Mouse (Mus musculus): Measurements from ENCODE around the gene Arhgef11. TPM values are rescaled to one million over a fixed set of nuclear protein-coding genes. Genes with fewer than 3 reads are reported as not detected.
A peak's percentile ranks its signal among the peaks of the same experiment; 100 is the strongest.

Arhgef11 gene
- polyA plus RNA-seq, 1 experiment from 2014 or later = 21.8 TPM

GRCm38 (mm10) chr3:87779086-87779485 is 161.7 kb downstream of the Arhgef11 start:
- Histone ChIP-seq H3K9ac (no peak overlapping the region; the same call in 1 of the 2 replicates), H3K4me1 (peaks cover 26% of the 10 kb centered on the region), H3K9me3 (no peaks in the 10 kb centered on the region), H3K4me3 (no peak overlapping the region), H3K27me3 (peaks cover 41% of the 10 kb centered on the region), H3K4me2 (replicated peaks) (peak overlapping the region; percentile 26; the same call in 1 of the 2 replicates), H3K36me3 (no peaks in the 10 kb centered on the region), H3K27ac (peak overlapping the region; percentile 69; the same call in 1 of the 2 replicates)
- ATAC-seq (ENCODE audit: insufficient number of reproducible peaks, insufficient read depth, low FRiP score, low TSS enrichment) = no peak
- WGBS = 43% methylated on average over 2 of the region's 2 CpGs

GRCm38 (mm10) chr3:87783282-87784023 is 166.1 kb downstream of the Arhgef11 start:
- no peak for ATAC-seq (ENCODE audit: insufficient number of reproducible peaks, insufficient read depth, low FRiP score, low TSS enrichment)
- H3K27ac ChIP-seq = no peak overlapping the region
- H3K27me3 ChIP-seq = peaks cover 17% of the 10 kb centered on the region
- 84% methylated on average over 25 of the region's 25 CpGs for WGBS
- H3K4me2 ChIP-seq (replicated peaks) = no peak overlapping the region
- no peak overlapping the region for H3K9ac ChIP-seq
- no peaks in the 10 kb centered on the region for H3K36me3 ChIP-seq
- H3K4me3 ChIP-seq = no peak overlapping the region
- H3K9me3 ChIP-seq = no peaks in the 10 kb centered on the region
- H3K4me1 ChIP-seq = peaks cover 20% of the 10 kb centered on the region

- no peak for ATAC-seq (ENCODE audit: insufficient number of reproducible peaks, insufficient read depth, low FRiP score, low TSS enrichment)
- H3K4me2 ChIP-seq (replicated peaks) = no peak overlapping the region
- 0 out of 2 replicates have a peak, but pooled peaks cover 3% of the 10 kb centered on the region for H3K27me3 ChIP-seq
- 64% methylated on average over 5 of the region's 5 CpGs for WGBS
- no peak overlapping the region for H3K4me3 ChIP-seq
- no peaks in the 10 kb centered on the region for H3K9me3 ChIP-seq
- no peaks in the 10 kb centered on the region for H3K36me3 ChIP-seq
- H3K4me1 ChIP-seq = peaks cover 18% of the 10 kb centered on the region
- H3K27ac ChIP-seq = 0 out of 2 replicates have a peak overlapping the region, but pooled peaks have one; percentile 46
- no peak overlapping the region for H3K9ac ChIP-seq
Observed at GRCm38 (mm10) chr3:87785156-87785555, 167.8 kb downstream of the Arhgef11 start.

- no peak overlapping the region for H3K4me3 ChIP-seq
- 46% methylated on average over 6 of the region's 6 CpGs for WGBS
Observed at GRCm38 (mm10) chr3:87785626-87786214, 168.4 kb downstream of the Arhgef11 start.

More at GRCm38 (mm10) chr3:87785626-87786214, 168.4 kb downstream of the Arhgef11 start:
- Histone ChIP-seq H3K4me2 (replicated peaks) (no peak overlapping the region), H3K27ac (no peak overlapping the region), H3K36me3 (no peaks in the 10 kb centered on the region), H3K27me3 (0 out of 2 replicates have a peak, but pooled peaks cover 6% of the 10 kb centered on the region), H3K9me3 (no peaks in the 10 kb centered on the region), H3K4me1 (peaks cover 19% of the 10 kb centered on the region), H3K9ac (no peak overlapping the region)
- ATAC-seq (ENCODE audit: insufficient number of reproducible peaks, insufficient read depth, low FRiP score, low TSS enrichment) = peak; percentile 37; the same call in 1 of the 2 replicates

Small RNA genes lying within 50 kb of the gene (microRNA-seq; reads per million reads assigned to microRNA genes)
- gene Gm24109 = not detected

Other genes with a start within 250 kb of the Arhgef11 start
- 0.14 and 0.15 TPM in 2 replicates for gene Fcrl1, start 241.2 kb upstream of the Arhgef11 start, polyA plus RNA-seq (2016; fragmentation: Nextera tagmentation; extraction: Ambion mirVana)
- not detected in 2 replicates for gene Fcrl5, start 181.8 kb upstream of the Arhgef11 start, polyA plus RNA-seq (2016; fragmentation: Nextera tagmentation; extraction: Ambion mirVana)
- gene Etv3, start 92.2 kb upstream of the Arhgef11 start, polyA plus RNA-seq (2016; fragmentation: Nextera tagmentation; extraction: Ambion mirVana) = 16.3 and 17.8 TPM in 2 replicates
- 0.28 and 0.31 TPM in 2 replicates for gene Lrrc71, start 131.1 kb downstream of the Arhgef11 start, polyA plus RNA-seq (2016; fragmentation: Nextera tagmentation; extraction: Ambion mirVana)
- gene Ntrk1, start 177.6 kb downstream of the Arhgef11 start, polyA plus RNA-seq (2016; fragmentation: Nextera tagmentation; extraction: Ambion mirVana) = 40.0 and 51.7 TPM in 2 replicates
- 1.7 and 1.9 TPM in 2 replicates for gene Insrr, start 179.4 kb downstream of the Arhgef11 start, polyA plus RNA-seq (2016; fragmentation: Nextera tagmentation; extraction: Ambion mirVana)
- 14.4 and 15.1 TPM in 2 replicates for gene Pear1, start 206.7 kb downstream of the Arhgef11 start, polyA plus RNA-seq (2016; fragmentation: Nextera tagmentation; extraction: Ambion mirVana)
- 0.08 TPM in 1 of 2 replicates, not detected in the other for gene Sh2d2a, start 229.2 kb downstream of the Arhgef11 start, polyA plus RNA-seq (2016; fragmentation: Nextera tagmentation; extraction: Ambion mirVana)

Measured in embryonic facial prominence, embryonic 12.5 days (tissue).